Mouse (Mus musculus) bone marrow, adult 2 months (tissue): ENCODE results near the gene Cldn4.

Experiments used
- CTCF ChIP-seq: fragments of 200-500 bp; IDR thresholded peaks from 2 replicates; pipeline ENCODE4 v1.5.1; 2011; ENCODE audit warnings: low read length, control low read depth; ENCODE audit not compliant: control insufficient read depth, insufficient read depth
- POLR2A ChIP-seq: fragments of 200-500 bp; IDR thresholded peaks from 2 replicates; pipeline ENCODE4 v1.6.1; 2011; ENCODE audit warnings: low read depth, mild to moderate bottlenecking, control low read depth, low read length, borderline replicate concordance; ENCODE audit not compliant: control insufficient read depth

GRCm38 (mm10) chr5:134961519-134961918, 14.8 kb upstream of the Cldn4 start:
- TF ChIP-seq CTCF, result no peak
- no peak for TF ChIP-seq POLR2A
